Mouse (Mus musculus) spleen, adult 2 months (tissue): ENCODE data around the gene Atf7ip.

Experiments
- CTCF ChIP-seq: fragments of 200-500 bp; IDR thresholded peaks from 2 replicates; pipeline ENCODE4 v1.5.1; 2011; ENCODE audit warnings: mild to moderate bottlenecking, inconsistent platforms; ENCODE audit not compliant: insufficient read depth, insufficient read length, insufficient replicate concordance; ENCODE audit errors: extremely low read depth
- POLR2A ChIP-seq: fragments of 200-500 bp; IDR thresholded peaks from 2 replicates; pipeline ENCODE4 v1.6.1; 2011; ENCODE audit warnings: low read depth, low read length, inconsistent platforms

GRCm38 (mm10) chr6:136468974-136469792, 36.8 kb upstream of the Atf7ip start:
- TF ChIP-seq CTCF (no peak), POLR2A (no peak)
